Mouse (Mus musculus) midbrain, postnatal 0 days (tissue): Measurements from ENCODE around the gene Plxdc2. TPM values are rescaled to one million over a fixed set of nuclear protein-coding genes. Genes with fewer than 3 reads are reported as not detected.

ENCODE experiments used
- ATAC-seq: fragments of 200-750 bp; cut with Nextera tagmentation; 2 replicates; pipeline ENCODE4 v1.8.0; 2017; ENCODE audit warnings: moderate number of reproducible peaks, mild to moderate bottlenecking, moderate TSS enrichment, moderate library complexity; ENCODE audit not compliant: low FRiP score
- DNase-seq: peaks from one replicate; pipeline ENCODE4 v3.0.0-alpha.2; 2015; ENCODE audit warnings: low spot score
- H3K27ac ChIP-seq: fragments of 300-500 bp; sonication (generic); 2 replicates; pipeline ENCODE4 v1.5.1; 2014; ENCODE audit warnings: low read depth, mild to moderate bottlenecking, low read length, mixed read lengths
- H3K27me3 ChIP-seq: fragments of 300-500 bp; sonication (generic); 2 replicates; pipeline ENCODE4 v1.6.1; 2014; ENCODE audit warnings: low read length, control low read depth, mixed read lengths; ENCODE audit not compliant: insufficient read depth
- H3K36me3 ChIP-seq: fragments of 300-500 bp; sonication (generic); 2 replicates; pipeline ENCODE4 v1.6.1; 2014; ENCODE audit warnings: low read length, control low read depth, mixed read lengths; ENCODE audit not compliant: insufficient read depth
- H3K4me1 ChIP-seq: fragments of 300-500 bp; sonication (generic); 2 replicates; pipeline ENCODE4 v1.6.1; 2014; ENCODE audit warnings: mild to moderate bottlenecking, control low read depth, antibody characterized with exemption, low read length, mixed read lengths; ENCODE audit not compliant: insufficient read depth
- H3K4me2 ChIP-seq: fragments of 300-500 bp; sonication (generic); 2 replicates; pipeline ENCODE4 v1.6.1; 2014; ENCODE audit warnings: low read depth, mild to moderate bottlenecking, low read length, mixed read lengths; ENCODE audit not compliant: poor library complexity, severe bottlenecking
- H3K4me3 ChIP-seq: fragments of 300-500 bp; sonication (generic); 2 replicates; pipeline ENCODE4 v1.5.1; 2014; ENCODE audit warnings: low read depth, mild to moderate bottlenecking, low read length, moderate library complexity
- H3K9ac ChIP-seq: fragments of 300-500 bp; sonication (generic); replicated peaks from 2 replicates; pipeline ENCODE4 v1.6.1; 2014; ENCODE audit warnings: mild to moderate bottlenecking, low read length, moderate library complexity, mixed read lengths; ENCODE audit not compliant: poor library complexity, severe bottlenecking
- H3K9me3 ChIP-seq: fragments of 300-500 bp; sonication (generic); 2 replicates; pipeline ENCODE4 v1.6.1; 2016; ENCODE audit warnings: low read length, control low read depth
- CTCF ChIP-seq: IDR thresholded peaks from 2 replicates; pipeline ENCODE4 v1.5.1; 2016; ENCODE audit warnings: antibody characterized with exemption, mild to moderate bottlenecking
- WGBS: fragments of 180-500 bp; shearing (Covaris S2); extraction: QIAGEN DNeasy Blood & Tissue Kit; methylation state at CpG from one replicate; pipeline ENCODE4 v1.1.7; 2014; 5-methylcytosine and 5-hydroxymethylcytosine counted together
- polyA plus RNA-seq: library from polyadenylated mRNA; unstranded; fragments of >200 nt; fragmentation: Nextera tagmentation; extraction: Ambion mirVana; gene quantifications from 2 replicates; pipeline ENCODE4 v1.2.1, GENCODE M21; 2015
- total RNA-seq: library from RNA; depleted of rRNA; stranded (reverse); fragments of >200 nt; gene quantifications from 2 replicates; pipeline ENCODE4 v1.2.3, GENCODE M21; 2014

The Plxdc2 gene
- total and polyA plus RNA-seq, 2 experiments from 2014 or later: 29.0 TPM

DNA sequence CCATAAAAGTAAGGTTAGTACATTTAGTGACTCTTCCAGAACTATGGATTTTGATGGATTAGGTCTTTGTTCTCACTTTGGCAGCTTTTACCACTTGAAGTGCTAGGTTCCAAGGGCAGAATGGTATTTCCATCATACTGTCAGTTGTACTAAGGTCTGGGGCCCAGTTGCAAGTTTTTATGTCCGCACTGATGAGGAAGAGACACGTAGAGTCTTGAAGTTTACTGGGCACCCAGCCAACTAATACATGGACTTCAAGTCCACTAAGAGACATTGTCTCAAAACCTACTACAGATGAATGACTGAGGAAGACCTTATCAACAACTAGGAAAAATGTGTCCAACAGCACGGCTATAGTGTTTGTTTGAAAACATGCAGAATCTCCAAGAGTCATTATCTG, 242.1 kb downstream of the Plxdc2 start:
- 84% methylated on average over 3 of the region's 3 CpGs for WGBS
- no peaks in the 10 kb centered on the region for H3K36me3 ChIP-seq
- TF ChIP-seq CTCF: no peak

GRCm38 (mm10) chr2:16604291-16604690, 248.2 kb downstream of the Plxdc2 start:
- Histone ChIP-seq H3K9ac (no peak overlapping the region), H3K4me3 (no peak overlapping the region), H3K27ac (no peak overlapping the region), H3K9me3 (no peaks in the 10 kb centered on the region), H3K27me3 (no peaks in the 10 kb centered on the region), H3K4me1 (no peaks in the 10 kb centered on the region), H3K36me3 (no peaks in the 10 kb centered on the region), H3K4me2 (no peak overlapping the region)
- no peak for TF ChIP-seq CTCF
- WGBS: 85% methylated on average over 3 of the region's 3 CpGs
- DNase-seq (no peak), ATAC-seq (no peak)

More for the DNA sequence above, 242.1 kb downstream of the Plxdc2 start:
- DNase-seq: no peak
- no peak for ATAC-seq
- H3K4me1 ChIP-seq: no peaks in the 10 kb centered on the region
- no peak overlapping the region for H3K27ac ChIP-seq
- no peaks in the 10 kb centered on the region for H3K27me3 ChIP-seq
- H3K4me3 ChIP-seq: no peak overlapping the region
- no peaks in the 10 kb centered on the region for H3K9me3 ChIP-seq
- no peak overlapping the region for H3K4me2 ChIP-seq
- H3K9ac ChIP-seq: no peak overlapping the region

GRCm38 (mm10) chr2:16607792-16608586, 251.9 kb downstream of the Plxdc2 start:
- no peak for TF ChIP-seq CTCF
- Histone ChIP-seq H3K4me2 (no peak overlapping the region), H3K27me3 (no peaks in the 10 kb centered on the region), H3K9me3 (no peaks in the 10 kb centered on the region), H3K4me1 (no peaks in the 10 kb centered on the region), H3K4me3 (no peak overlapping the region), H3K36me3 (no peaks in the 10 kb centered on the region), H3K9ac (no peak overlapping the region), H3K27ac (no peak overlapping the region)
- WGBS: 56% methylated on average over 3 of the region's 3 CpGs
- ATAC-seq (no peak), DNase-seq (no peak)

- no peak for TF ChIP-seq CTCF
- H3K9me3 ChIP-seq: no peaks in the 10 kb centered on the region
- ATAC-seq: no peak
- H3K36me3 ChIP-seq: no peaks in the 10 kb centered on the region
- no peak overlapping the region for H3K4me2 ChIP-seq
- no peak for DNase-seq
- no peak overlapping the region for H3K9ac ChIP-seq
- WGBS: 94% methylated on average over 3 of the region's 3 CpGs
- no peak overlapping the region for H3K27ac ChIP-seq
- no peak overlapping the region for H3K4me3 ChIP-seq
- H3K4me1 ChIP-seq: no peaks in the 10 kb centered on the region
- no peaks in the 10 kb centered on the region for H3K27me3 ChIP-seq
These were observed 286.0 kb downstream of the Plxdc2 start for GRCm38 (mm10) chr2:16642061-16642460.

GRCm38 (mm10) chr2:16651713-16652112, 295.6 kb downstream of the Plxdc2 start:
- no peak overlapping the region for H3K4me2 ChIP-seq
- H3K36me3 ChIP-seq: no peaks in the 10 kb centered on the region
- no peak overlapping the region for H3K9ac ChIP-seq
- no peaks in the 10 kb centered on the region for H3K27me3 ChIP-seq
- no peaks in the 10 kb centered on the region for H3K9me3 ChIP-seq
- TF ChIP-seq CTCF: no peak
- H3K4me1 ChIP-seq: no peaks in the 10 kb centered on the region
- 86% methylated on average over 2 of the region's 2 CpGs for WGBS
- no peak overlapping the region for H3K4me3 ChIP-seq
- ATAC-seq (no peak), DNase-seq (no peak)
- no peak overlapping the region for H3K27ac ChIP-seq

GRCm38 (mm10) chr2:16664516-16664915, 308.4 kb downstream of the Plxdc2 start:
- no peaks in the 10 kb centered on the region for H3K9me3 ChIP-seq
- DNase-seq: no peak
- no peaks in the 10 kb centered on the region for H3K27me3 ChIP-seq
- H3K27ac ChIP-seq: no peak overlapping the region
- TF ChIP-seq CTCF: no peak
- no peaks in the 10 kb centered on the region for H3K36me3 ChIP-seq
- no peaks in the 10 kb centered on the region for H3K4me1 ChIP-seq
- no peak overlapping the region for H3K4me3 ChIP-seq
- H3K4me2 ChIP-seq: no peak overlapping the region
- no peak overlapping the region for H3K9ac ChIP-seq
- ATAC-seq: no peak
- 16% methylated on average over 1 of the region's 1 CpGs for WGBS
